Mouse (Mus musculus) retina, postnatal 7 days (tissue): ENCODE data around the gene Clca3b.
"Not testable (repeated sequence)": the region's sequence is repeated elsewhere in the genome, so short reads cannot be mapped to it uniquely, and the experiment has no call there.

Source experiments
- DNase-seq: peaks from one replicate; pipeline ENCODE4 v3.0.0-alpha.2; 2012; ENCODE audit warnings: low read depth, low spot score

Clca3b gene

DNA sequence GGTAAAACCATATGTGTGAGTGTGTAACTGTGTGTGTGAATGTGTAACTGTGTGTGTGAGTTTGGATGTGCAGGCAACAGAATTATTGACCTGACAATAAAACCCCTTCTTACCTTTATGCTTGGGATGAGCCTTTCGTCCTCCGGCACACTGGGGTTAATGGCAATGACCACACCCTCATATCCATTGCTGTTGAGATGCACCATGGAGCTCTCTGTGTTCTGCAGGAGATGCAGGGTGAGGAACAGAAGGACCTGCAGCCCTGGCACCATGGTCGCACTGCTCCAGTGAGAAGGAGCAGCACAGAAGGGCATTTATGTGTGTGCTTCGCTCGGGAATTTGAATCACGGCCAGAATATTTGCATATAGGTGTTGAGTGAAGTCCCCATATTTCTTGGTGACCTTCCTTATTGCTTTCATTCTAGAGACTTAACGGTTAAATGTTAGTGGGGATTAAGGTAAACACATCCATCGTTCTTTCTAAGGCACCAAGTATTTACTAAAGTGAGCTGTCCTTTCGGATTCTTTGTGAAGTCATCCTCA lies at the start of gene Clca3b:
Clca3b (minus strand) TSS at position 344 of the 543 bp plus-strand sequence.
- not testable (repeated sequence) for DNase-seq

DNA sequence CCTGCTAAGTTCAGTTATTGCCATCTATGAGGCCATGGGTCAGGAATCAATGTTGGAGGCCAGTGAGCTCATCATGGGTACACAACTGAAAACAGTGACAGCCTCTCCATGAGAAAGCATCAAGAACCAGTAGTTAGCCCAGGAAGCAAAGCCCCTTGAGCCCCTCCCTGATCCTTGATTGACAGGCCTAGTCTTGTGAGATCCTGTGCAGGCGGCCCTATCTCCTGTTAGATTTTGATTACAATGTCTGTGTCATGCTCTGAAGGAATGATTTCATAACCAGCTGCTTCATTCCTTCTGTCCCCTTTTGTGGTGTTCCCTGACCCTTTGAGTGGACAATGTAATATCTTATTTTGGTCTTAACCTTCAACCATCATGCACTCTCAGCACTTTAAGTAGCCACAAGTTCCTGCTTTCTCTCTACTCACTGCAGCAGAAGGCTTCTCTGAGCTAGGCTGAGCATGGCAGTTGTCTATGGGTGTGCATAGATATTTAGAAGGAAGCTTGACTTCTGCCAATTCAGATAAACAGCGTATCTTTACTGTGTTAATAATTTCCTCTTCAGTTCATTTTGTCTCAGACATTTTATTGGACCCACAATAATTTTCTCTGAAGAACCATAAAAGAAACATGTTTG lies 48.0 kb upstream of the Clca3b start:
- no peak for DNase-seq

DNA sequence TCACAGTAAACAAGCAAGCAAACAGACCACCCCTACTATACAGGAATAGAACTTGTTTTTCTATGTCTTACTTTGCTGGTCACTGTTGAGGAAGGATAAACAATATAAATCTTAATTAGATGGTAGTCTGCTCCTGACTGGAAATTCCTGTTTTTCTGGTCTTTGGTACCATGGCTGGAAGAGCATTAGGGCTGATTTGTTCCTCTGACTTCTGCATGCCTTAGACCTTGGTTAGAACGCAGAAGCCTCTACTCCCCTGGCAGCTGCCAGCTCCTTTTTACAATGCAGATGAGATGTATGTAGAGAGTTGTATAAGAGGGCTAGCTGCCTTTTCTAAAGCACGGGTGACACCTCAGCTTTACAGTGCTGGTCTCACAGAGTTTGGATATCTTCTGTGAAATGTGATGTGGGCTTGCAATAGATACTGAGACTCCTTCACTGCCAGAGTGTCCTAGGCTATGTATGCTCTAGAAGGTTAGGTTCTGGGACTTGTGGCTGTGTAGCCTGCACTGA lies 41.1 kb upstream of the Clca3b start:
- no peak for DNase-seq

DNA sequence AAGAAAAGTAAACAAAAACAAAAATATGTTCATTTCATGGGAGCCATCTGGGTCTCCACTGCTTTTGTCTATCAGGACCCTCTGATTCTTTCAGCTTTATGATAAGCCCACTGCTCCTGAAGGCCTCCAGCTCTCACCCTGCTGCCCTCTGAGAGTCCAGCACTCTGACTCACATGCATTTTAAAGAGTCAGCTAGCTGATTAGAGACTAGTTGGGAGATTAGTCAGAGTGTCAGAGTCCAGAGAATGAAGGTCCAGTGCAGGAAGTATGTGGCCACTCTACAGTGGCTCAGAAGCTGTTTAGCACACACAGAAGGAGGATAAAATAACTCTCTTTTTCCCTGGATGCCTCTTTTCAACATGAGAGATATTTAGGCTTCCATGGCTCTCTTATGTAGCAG lies 37.8 kb upstream of the Clca3b start:
- no peak for DNase-seq

DNA sequence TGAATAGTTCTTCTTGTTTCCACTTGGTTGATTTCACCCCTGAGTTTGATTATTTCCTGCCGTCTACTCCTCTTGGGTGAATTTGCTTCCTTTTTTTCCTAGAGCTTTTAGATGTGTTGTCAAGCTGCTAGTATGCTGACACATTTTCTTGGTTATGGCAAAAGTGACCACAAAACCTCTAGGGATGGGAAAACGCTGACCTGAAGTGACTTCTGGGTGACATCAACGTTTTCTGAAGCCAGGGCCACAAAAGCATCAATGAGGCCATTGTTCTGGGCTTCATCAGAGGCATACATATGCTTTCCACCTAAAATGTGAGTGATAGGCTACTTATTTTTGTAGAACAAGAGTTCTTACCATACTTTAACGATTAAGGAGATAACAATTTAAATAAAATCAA lies 22.9 kb upstream of the Clca3b start:
- not testable (repeated sequence) for DNase-seq

DNA sequence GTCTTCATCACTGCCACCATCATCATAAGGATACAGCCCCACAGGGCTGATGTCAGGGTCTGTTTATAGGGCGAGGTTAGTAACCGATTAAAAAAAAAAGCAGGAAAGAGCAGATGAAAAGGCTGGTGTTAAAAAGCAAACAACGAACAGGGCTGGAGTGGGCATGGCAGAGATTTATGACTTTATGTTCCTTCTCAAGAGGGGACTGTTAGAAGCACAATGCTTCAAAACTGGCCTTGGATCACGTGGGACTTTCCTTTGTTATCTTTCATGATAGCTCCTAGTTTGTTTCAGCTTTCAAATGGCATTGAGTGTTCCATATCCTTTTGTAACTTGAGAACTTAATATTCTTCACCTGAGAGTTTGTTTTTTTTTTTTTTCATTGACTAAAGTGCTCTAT lies 427 bp upstream of the Clca3b start:
- no peak for DNase-seq

DNA sequence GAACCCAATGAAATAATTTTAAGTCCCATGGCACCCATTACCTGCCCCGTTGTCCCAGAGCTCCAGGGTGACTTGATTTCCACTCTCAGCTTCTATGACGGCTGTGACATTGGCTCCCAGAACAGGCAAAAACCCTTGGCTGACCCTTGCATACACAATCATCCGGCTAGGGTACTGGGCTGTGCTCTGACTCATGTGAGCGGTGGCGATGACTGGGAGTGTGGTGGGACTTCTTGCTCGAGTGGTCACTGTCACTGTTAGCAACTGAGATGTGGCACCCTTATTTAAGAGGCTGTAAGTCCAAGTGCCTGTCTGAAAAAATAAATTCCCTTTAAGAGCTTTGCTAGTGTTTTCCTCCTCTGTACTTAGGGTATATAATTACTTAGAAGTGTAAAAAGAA lies 21.9 kb downstream of the Clca3b start:
- no peak for DNase-seq

DNA sequence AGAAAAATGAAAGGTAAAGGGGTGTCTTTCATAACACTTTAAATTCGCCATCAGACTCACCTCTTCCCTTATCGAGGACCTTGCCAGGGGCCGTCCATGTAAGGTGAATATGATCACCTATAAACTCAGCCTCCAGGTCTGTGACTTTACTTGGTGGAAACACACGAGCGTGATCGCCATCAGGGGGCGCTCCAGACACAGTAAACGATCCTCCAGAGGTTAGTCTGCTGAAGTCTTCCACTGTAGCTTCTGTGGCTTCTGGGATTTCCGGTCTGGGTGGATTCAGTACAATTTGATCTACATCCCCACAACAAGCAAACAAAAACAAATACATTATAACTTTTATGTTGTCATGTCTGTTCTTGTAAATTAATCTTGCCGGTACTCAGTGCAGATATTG lies 24.0 kb downstream of the Clca3b start:
- DNase-seq, result peak; percentile 62

DNA sequence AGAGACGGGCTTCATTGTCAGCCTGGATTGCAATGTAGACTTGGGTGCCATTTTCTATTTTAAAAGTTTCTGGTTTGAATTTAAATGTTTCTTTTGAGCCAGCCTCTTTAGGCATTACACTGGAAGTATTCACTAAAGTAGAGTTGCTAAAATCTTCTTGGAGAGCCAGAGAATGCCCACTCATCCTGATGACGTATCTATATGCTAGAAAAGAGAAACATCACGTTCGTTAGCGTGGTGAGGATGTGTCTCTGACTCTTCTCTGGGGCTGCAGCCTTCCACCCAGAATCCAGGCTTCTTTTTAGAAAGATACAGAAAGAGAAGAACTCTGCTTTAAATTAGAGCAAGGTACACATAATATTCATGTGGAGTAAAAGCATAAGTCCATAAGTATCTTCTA lies 25.8 kb downstream of the Clca3b start:
- DNase-seq, result no peak

DNA sequence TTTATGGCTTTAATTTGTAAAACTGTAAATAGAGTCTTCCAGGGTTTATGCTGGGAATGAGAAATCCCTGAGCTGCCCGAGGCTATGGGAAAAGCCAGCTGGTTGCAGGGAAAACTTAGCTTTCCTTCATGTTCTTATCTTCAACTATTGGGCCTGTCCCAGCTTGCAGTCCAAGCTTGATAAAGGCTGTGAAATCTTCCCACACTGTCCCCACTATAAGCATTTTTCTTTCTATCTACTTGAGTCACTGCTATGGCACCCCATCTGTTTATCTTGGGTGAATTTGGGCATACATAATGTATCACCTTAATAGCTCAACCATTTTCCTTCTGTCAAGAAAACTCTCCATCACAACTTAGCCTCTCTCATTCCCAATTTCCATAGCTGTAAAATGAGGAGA lies 28.5 kb downstream of the Clca3b start:
- no peak for DNase-seq

DNA sequence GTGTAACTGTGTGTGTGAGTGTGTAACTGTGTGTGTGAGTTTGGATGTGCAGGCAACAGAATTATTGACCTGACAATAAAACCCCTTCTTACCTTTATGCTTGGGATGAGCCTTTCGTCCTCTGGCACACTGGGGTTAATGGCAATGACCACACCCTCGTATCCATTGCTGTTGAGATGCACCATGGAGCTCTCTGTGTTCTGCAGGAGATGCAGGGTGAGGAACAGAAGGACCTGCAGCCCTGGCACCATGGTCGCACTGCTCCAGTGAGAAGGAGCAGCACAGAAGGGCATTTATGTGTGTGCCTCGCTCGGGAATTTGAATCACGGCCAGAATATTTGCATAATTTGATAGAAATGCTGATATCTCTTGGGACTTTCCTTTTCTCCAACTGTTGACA lies 29.9 kb downstream of the Clca3b start, which contains the start of gene Clca3a2:
Clca3a2 (minus strand) TSS at position 276 of the 400 bp plus-strand sequence.
- DNase-seq, result not testable (repeated sequence)

DNA sequence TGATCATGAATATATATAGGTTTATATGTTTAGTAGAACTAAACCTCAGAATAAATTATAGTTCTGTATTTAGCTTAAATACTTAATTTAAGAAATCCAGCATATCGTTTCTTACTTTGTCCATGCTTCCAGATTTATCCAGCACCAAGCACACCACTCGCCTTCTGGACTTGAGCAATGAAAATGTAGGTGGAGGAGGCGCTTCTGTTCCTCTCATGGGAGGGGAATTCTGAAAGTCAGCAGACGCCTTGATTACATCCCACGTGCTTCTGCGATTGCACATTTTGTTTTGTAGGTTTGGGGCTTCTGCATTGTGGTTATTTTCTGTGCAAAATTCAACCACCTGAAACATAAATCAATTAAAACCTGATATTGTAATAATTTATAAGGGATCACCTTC lies 35.8 kb downstream of the Clca3b start:
- not testable (repeated sequence) for DNase-seq

DNA sequence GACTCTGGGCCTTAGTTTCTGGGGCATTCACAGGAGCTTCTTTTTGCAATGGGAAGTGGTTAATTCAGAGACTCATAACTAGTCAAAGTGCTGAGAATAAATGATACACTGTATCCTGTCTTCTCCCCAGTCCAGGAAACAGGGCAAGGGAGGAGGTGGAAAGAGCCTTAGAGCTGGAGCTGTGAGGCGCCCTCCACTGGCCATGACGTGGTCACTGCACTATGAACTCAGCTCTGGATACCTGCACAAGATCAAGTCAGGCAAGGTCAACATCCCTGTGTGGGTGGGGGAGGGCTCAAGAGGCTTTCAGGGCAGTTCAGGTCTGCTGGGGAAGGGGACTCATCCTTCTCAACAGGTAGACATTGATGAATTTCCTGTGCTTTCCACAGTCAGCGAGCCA lies 37.3 kb downstream of the Clca3b start:
- DNase-seq, result no peak

DNA sequence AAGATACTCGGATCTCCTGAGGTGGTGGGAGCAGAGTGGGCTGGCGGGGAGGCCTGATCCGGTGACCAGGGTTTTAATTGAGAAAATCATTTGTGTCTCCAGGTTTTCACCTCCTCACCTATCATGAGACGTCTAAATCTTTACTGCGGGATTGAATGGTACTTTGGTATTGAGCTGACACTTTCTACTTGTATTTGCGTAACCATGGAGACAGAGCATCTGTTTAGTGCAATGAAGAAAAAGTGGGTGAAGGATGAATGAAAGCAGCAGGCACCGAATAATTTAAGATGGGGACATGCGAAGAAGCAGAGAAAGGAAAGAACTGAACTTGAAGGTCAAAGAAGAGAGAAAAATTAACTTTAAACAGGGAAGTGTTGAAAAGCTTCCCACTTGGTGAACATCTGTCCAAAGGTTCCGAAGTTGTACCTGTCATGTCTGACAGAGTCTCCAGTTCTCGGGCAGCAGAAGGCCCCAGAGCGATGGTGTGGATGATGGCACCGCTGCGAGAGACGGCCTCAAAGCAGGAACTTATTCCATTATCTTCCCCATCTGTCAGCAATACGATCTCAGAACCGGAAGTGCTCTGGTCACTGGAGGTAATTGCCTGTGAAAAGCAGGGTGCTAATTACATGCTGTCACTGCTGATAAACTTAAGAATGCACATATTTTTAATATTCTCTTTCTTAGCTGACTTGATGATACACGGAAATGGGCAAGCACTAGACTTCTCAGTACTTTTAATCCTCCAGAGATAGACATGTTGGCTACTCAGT lies 40.8 kb downstream of the Clca3b start:
- DNase-seq, result not testable (repeated sequence)

DNA sequence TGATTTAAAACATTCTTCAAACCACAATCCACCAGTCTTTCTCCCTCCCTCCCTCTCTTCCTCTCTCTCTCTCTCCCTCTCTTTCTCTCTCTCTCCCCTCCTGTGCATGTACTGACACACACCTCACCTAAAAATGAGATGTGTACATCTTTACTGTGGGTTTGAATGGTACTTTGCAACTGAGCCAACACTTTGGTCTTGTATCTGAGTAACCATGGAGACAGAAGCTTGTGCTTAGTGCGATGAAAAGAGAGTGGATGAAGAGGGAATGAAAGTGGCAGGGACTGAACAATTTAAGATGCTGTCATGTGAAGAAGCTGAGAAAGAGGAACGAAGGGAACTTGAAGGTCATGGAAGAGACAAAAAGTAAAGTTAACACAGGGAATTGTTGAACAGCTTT lies 42.5 kb downstream of the Clca3b start:
- DNase-seq, result not testable (repeated sequence)

DNA sequence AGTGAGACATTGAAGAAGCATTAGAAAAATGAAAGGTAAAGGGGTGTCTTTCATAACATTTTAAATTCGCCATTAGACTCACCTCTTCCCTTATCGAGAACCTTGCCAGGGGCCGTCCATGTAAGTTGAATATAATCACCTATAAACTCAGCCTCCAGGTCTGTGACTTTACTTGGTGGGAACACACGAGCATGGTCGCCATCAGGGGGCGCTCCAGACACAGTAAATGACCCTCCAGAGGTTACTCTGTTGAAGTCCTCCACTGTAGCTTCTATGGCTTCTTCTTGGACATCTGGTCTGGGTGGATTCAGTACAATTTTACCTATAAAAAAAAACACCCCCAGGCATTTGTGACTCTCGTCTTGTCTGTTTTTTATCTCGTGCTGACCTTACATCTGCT lies 47.3 kb downstream of the Clca3b start:
- DNase-seq, result no peak

DNA sequence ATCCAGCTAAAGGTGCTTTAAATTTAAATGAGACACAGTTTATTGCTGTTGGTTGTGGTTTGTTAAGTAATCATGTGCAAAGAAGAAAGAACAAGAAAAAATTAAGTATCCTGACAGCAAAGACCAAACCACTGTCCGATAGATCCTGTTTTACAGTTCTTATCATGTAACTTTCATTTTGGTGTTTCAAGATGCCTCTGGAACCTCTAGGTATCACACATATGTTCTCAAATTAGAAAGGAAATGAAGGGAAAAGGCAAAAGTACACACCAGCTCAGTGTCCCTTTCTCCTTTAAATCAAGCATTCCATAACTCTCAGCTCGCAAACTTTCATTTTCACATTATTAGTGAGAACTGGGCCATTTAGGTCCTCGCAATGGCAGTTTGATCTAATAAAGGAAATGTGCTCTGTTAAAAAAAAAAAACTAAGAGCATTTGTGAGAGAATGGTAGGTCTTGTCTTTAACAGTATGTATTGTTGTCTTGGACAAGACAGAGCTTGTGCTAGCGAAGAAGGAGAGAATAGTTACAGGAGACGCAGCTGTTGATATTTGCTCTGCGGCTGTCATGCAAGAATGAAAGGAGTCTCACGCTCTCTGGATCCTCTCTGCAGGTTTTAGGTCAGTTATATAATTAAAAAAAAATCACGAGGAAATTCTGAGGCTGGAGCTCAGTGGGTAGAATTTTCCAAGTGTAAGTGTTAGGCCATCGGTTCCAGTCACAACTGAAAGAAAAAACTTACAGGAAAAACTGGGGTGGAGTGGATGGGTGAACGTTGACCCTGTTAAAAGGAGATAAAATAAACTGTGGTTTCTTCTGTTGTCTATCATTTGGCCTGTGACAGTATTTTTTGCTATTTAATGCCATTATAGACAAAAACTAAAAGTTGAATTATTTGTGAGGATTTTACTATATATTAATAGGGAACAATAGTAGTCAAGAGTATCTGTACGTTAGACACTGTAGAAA lies 63.7 kb downstream of the Clca3b start:
- DNase-seq, result no peak
